Mouse (Mus musculus): ENCODE measurements around the gene Sag. TPM values are rescaled to one million over a fixed set of nuclear protein-coding genes. Genes with fewer than 3 reads are reported as not detected.

Sag gene
- 1.0 and 2.5 TPM in 2 replicates for total RNA-seq (2012; rRNA removed)
- total RNA-seq (2014; rRNA removed): 0.19 TPM in 1 of 2 replicates, not detected in the other
- 0.45 and 2.0 TPM in 2 replicates for polyA plus RNA-seq (2012; ENCODE audit: insufficient read length, low read depth)

DNA sequence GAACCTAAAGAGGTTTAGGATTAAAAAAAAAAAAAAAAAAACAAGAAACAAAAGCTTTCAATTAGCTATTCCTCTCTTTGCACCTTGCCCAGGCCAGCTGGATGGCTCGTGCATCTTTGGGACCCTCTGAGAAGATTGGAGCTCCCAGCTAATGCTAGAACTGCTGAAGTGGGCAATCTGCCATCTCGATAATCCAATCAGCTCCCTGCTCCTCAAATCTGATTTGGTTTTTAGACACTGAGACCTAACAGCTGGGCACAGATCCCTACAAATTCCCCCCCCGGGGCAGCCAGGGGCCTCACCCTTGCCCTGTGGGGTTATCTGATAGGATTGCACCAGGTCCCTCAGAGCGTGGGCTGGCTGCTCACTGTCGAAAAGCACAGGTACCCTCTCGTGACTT lies at the start of gene Sag:
Gene Sag (plus strand): TSS at position 105 of the 400 bp plus-strand sequence.
- dilution Hi-C loops (cut with MboI; ENCODE audit: extremely low pct_ligation_motif_present, extremely low pct_unique_long_range_greater_than_20kb, low sequenced_read_pairs): no loop called here
- no peak within 1 kb of the TSS for H3K4me2 ChIP-seq (ENCODE audit: insufficient read depth, low read depth, poor library complexity, severe bottlenecking)

DNA sequence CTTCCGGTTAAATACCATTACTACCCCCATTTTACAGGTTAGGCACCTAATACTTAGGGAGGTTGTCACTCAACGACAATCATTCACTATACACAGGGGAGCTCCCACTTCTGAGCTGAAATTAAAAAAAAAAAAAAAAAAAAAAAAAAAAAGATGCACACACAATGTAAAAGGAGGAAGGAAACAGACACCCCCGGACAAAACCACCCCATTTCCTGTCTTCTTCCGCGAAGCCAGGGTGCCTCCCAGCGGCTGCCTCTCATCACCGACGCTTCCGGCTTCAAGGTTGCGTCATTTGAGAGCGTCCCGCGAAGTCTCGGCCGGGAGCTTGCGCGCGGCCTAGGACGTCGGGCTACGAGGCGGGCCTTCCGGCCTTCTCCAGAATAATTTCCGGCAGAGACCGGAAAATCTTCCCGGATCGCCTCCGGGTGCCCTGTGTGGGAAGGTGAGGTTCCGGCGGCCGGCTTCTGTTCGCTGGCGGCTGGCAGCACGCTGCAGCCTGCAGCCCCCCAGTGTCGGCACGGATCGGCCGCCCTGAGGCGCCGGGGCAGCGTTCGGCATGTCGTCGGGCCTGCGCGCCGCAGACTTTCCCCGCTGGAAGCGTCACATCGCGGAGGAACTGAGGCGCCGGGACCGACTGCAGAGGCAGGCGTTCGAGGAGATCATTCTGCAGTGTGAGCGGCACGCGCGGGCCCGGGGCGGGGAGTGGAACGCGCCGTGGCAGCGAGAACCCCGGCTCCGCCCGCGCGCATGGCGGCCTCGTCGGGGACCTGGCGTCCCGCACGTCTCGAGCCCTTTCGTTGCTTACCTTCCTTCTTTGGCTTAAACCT lies 47.6 kb upstream of the Sag start, which contains the start of gene Atg16l1:
Gene Atg16l1 (plus strand): TSS at position 230 of the 830 bp plus-strand sequence.
- Histone ChIP-seq H3K4me2 (ENCODE audit: insufficient read depth, low read depth, poor library complexity, severe bottlenecking) (peak within 1 kb of the TSS; percentile 91), H3K79me2 (replicated peaks; ENCODE audit: control insufficient read depth, extremely low read depth, insufficient read depth, poor library complexity, severe bottlenecking) (peaks cover 31% of the 10 kb centered on the region), H3K9ac (ENCODE audit: insufficient read depth, low read depth) (peak within 1 kb of the TSS; percentile 85), H3K4me3 (replicated peaks in 1 of 3; ENCODE audit: low read depth in 2 of 3, low read length in 2 of 3, poor library complexity in 1 of 3) (peak within 1 kb of the TSS; percentile 68 to 95 (median 84)), H3K9me3 (replicated peaks; ENCODE audit: low read length) (no peaks in the 10 kb centered on the region), H3K4me1 (ENCODE audit: control insufficient read depth in 1 of 2, insufficient read depth in 2 of 2) (peaks cover 0 to 23% of the 10 kb centered on the region in 2 experiments; a peak in 2 of 4 replicates), H3K27me3 (replicated peaks) (no peaks in the 10 kb centered on the region), H3K36me3 (replicated peaks in 1 of 2; ENCODE audit: control insufficient read depth in 1 of 2, insufficient read depth in 1 of 2, low read length in 1 of 2) (peaks cover 7 to 32% of the 10 kb centered on the region in 2 experiments), H3K27ac (ENCODE audit: insufficient read depth, low read depth) (peak within 1 kb of the TSS; percentile 47)
- dilution Hi-C loops (cut with MboI; ENCODE audit: extremely low pct_ligation_motif_present, extremely low pct_unique_long_range_greater_than_20kb, low sequenced_read_pairs) (no loop called here), in situ Hi-C loops (cut with MboI; ENCODE audit: low pct_ligation_motif_present, low pct_unique_long_range_greater_than_20kb, low sequenced_read_pairs) (loop anchor here (10.0 kb wide), 1 partner anchor 151 kb away; no protein-coding TSS in a partner anchor)
- DNase-seq (ENCODE audit: extremely low read depth): peak; percentile 97
- TF ChIP-seq E2F4 (IDR thresholded peaks at IDR 0.05; ENCODE audit: insufficient replicate concordance, low read depth, low read length) (peak; percentile 83; the same call in 1 of the 2 replicates), MAFK (IDR thresholded peaks at IDR 0.05; ENCODE audit: insufficient replicate concordance, low read length) (no peak), SMC3 (IDR thresholded peaks at IDR 0.05; ENCODE audit: low read depth, low read length) (peak; percentile 62), CTCF (conservative IDR thresholded peaks at IDR 0.05 in 1 of 2, IDR thresholded peaks at IDR 0.05 in 1 of 2; ENCODE audit: low read depth in 2 of 2, low read length in 2 of 2) (peak in 1 of 2 experiments; percentile 83; a peak in 2 of 4 replicates), IRF4 (IDR thresholded peaks at IDR 0.05; ENCODE audit: low read depth, low read length) (peak; percentile 78), SIN3A (IDR thresholded peaks at IDR 0.05; ENCODE audit: low read length) (peak; percentile 72), KAT2A (IDR thresholded peaks at IDR 0.05; ENCODE audit: insufficient replicate concordance, low read length) (peak; percentile 92), ELF1 (IDR thresholded peaks at IDR 0.05; ENCODE audit: low read depth, low read length) (peak; percentile 99), MXI1 (IDR thresholded peaks at IDR 0.05; ENCODE audit: low read depth, low read length) (peak; percentile 80; the same call in 1 of the 2 replicates), ZNF384 (IDR thresholded peaks at IDR 0.05; ENCODE audit: low read depth, low read length) (peak; percentile 98), MYC (IDR thresholded peaks at IDR 0.05; ENCODE audit: low read depth, low read length) (peak; percentile 80; the same call in 1 of the 2 replicates), MEF2A (IDR thresholded peaks at IDR 0.05; ENCODE audit: borderline replicate concordance, low read depth, low read length) (peak; percentile 82), CHD2 (IDR thresholded peaks at IDR 0.05; ENCODE audit: low read length) (peak; percentile 93), RAD21 (IDR thresholded peaks at IDR 0.05; ENCODE audit: low read depth, low read length) (peak; percentile 81), TBP (conservative IDR thresholded peaks at IDR 0.05; ENCODE audit: low read depth, low read length) (peak; percentile 53; the same call in 1 of the 2 replicates), MAZ (IDR thresholded peaks at IDR 0.05; ENCODE audit: low read depth, low read length) (peak; percentile 79; the same call in 1 of the 2 replicates), POLR2A (IDR thresholded peaks at IDR 0.05; ENCODE audit: low read depth, low read length) (peak; percentile 89), UBTF (IDR thresholded peaks at IDR 0.05; ENCODE audit: low read depth, low read length) (no peak; the same call in 1 of the 2 replicates), TCF12 (IDR thresholded peaks at IDR 0.05; ENCODE audit: low read depth, low read length) (peak; percentile 82), NRF1 (IDR thresholded peaks at IDR 0.05; ENCODE audit: low read depth, low read length) (peak; percentile 78), USF2 (conservative IDR thresholded peaks at IDR 0.05; ENCODE audit: low read depth, low read length) (no peak), USF1 (IDR thresholded peaks at IDR 0.05; ENCODE audit: low read depth, low read length) (no peak), CHD1 (IDR thresholded peaks at IDR 0.05; ENCODE audit: low read depth, low read length) (no peak), HCFC1 (IDR thresholded peaks at IDR 0.05; ENCODE audit: low read depth, low read length) (peak; percentile 93), BHLHE40 (IDR thresholded peaks at IDR 0.05; ENCODE audit: low read depth, low read length) (peak; percentile 46)

More for the DNA sequence above, at the start of gene Sag:
- H3K36me3 ChIP-seq (replicated peaks in 1 of 2; ENCODE audit: control insufficient read depth in 1 of 2, insufficient read depth in 1 of 2, low read length in 1 of 2): no peaks in the 10 kb centered on the region
- no peak for TF ChIP-seq MYC (IDR thresholded peaks at IDR 0.05; ENCODE audit: low read depth, low read length)
- no peak for TF ChIP-seq POLR2AphosphoS2 (IDR thresholded peaks at IDR 0.05; ENCODE audit: low read depth, low read length)
- TF ChIP-seq MEF2A (IDR thresholded peaks at IDR 0.05; ENCODE audit: borderline replicate concordance, low read depth, low read length): no peak
- TF ChIP-seq EP300 (IDR thresholded peaks at IDR 0.05; ENCODE audit: low read length): no peak
- no peak for TF ChIP-seq MAFK (IDR thresholded peaks at IDR 0.05; ENCODE audit: insufficient replicate concordance, low read length)
- no peak for TF ChIP-seq TCF12 (IDR thresholded peaks at IDR 0.05; ENCODE audit: low read depth, low read length)
- TF ChIP-seq NELFE (IDR thresholded peaks at IDR 0.05; ENCODE audit: low read depth, low read length): no peak
- no peak for TF ChIP-seq MXI1 (IDR thresholded peaks at IDR 0.05; ENCODE audit: low read depth, low read length)
- no peak for TF ChIP-seq MAX (IDR thresholded peaks at IDR 0.05; ENCODE audit: low read length)
- no peak for TF ChIP-seq ZC3H11A (IDR thresholded peaks at IDR 0.05; ENCODE audit: low read depth, low read length)
- TF ChIP-seq ZNF384 (IDR thresholded peaks at IDR 0.05; ENCODE audit: low read depth, low read length): no peak
- TF ChIP-seq ETS1 (conservative IDR thresholded peaks at IDR 0.05; ENCODE audit: low read depth, low read length): no peak
- TF ChIP-seq RAD21 (IDR thresholded peaks at IDR 0.05; ENCODE audit: low read depth, low read length): no peak
- no peak for TF ChIP-seq E2F4 (IDR thresholded peaks at IDR 0.05; ENCODE audit: insufficient replicate concordance, low read depth, low read length)
- H3K27me3 ChIP-seq (replicated peaks): no peaks in the 10 kb centered on the region
- peaks cover 0 to 21% of the 10 kb centered on the region in 2 experiments; a peak in 2 of 4 replicates for H3K4me1 ChIP-seq (ENCODE audit: control insufficient read depth in 1 of 2, insufficient read depth in 2 of 2)
- in situ Hi-C loops (cut with MboI; ENCODE audit: low pct_ligation_motif_present, low pct_unique_long_range_greater_than_20kb, low sequenced_read_pairs): no loop called here
- H3K9ac ChIP-seq (ENCODE audit: insufficient read depth, low read depth): no peak within 1 kb of the TSS
- no peak within 1 kb of the TSS for H3K4me3 ChIP-seq (replicated peaks in 1 of 3; ENCODE audit: low read depth in 2 of 3, low read length in 2 of 3, poor library complexity in 1 of 3)
- no peak for DNase-seq (ENCODE audit: extremely low read depth)
- H3K27ac ChIP-seq (ENCODE audit: insufficient read depth, low read depth): no peak within 1 kb of the TSS
- H3K9me3 ChIP-seq (replicated peaks; ENCODE audit: low read length): no peaks in the 10 kb centered on the region
- H3K79me2 ChIP-seq (replicated peaks; ENCODE audit: control insufficient read depth, extremely low read depth, insufficient read depth, poor library complexity, severe bottlenecking): no peaks in the 10 kb centered on the region
